Mouse (Mus musculus): Measurements from ENCODE around the gene Agtr2. TPM values are rescaled to one million over a fixed set of nuclear protein-coding genes. Genes with fewer than 3 reads are reported as not detected.
"Not testable (repeated sequence)": the region's sequence is repeated elsewhere in the genome, so short reads cannot be mapped to it uniquely, and the experiment has no call there.

Gene Agtr2
- not detected in 2 replicates for polyA plus RNA-seq (2012)

DNA sequence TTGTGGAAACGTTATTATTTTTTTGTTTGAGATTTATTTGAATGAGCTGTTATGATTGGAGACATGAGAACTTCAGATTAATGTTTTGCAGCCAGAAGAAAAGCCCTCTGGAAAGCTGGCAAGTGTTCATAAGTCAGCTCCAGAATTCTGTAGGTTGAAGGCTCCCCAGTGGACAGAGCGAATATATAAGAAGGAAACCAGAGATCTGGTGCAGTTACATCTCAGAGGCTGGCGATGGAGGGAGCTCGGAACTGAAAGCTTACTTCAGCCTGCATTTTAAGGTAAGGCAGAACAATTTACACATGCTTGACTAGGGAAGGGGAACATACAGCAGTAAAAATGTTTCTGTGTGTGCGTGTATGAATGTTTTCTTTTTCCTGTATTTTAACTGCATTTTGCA is at the start of gene Agtr2:
Agtr2 (plus strand) TSS at position 131 of the 400 bp plus-strand sequence.
- Histone ChIP-seq H3K9me3 (ENCODE audit: control insufficient read depth, low read length) (no peaks in the 10 kb centered on the region), H3K27me3 (ENCODE audit: control insufficient read depth) (no peaks in the 10 kb centered on the region), H3K36me3 (ENCODE audit: control insufficient read depth) (no peaks in the 10 kb centered on the region), H3K4me1 (ENCODE audit: control insufficient read depth) (no peaks in the 10 kb centered on the region), H3K4me3 (replicated peaks) (no peak within 1 kb of the TSS)
- TF ChIP-seq GATA1 (IDR thresholded peaks at IDR 0.05; ENCODE audit: low read length) = no peak

DNA sequence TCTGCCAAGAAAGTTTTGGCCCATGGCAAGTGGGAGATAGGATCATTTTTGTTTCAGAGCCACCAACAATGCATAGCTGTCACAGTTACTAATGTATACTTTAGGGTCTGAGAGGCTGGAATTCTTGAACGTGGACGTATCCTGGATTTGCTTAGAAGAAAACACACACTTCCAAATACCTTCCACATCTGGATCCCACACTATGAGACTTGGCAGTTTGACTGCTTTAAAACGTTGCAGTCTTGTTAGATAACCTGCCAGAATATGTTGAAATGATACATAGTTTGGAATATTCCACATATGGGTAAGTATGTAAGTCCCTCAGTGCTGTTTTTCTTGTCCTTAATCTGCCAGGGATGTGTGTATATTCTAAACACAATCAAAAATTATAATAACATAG is 31.8 kb upstream of the Agtr2 start:
- H3K27me3 ChIP-seq (ENCODE audit: control insufficient read depth) = no peaks in the 10 kb centered on the region

DNA sequence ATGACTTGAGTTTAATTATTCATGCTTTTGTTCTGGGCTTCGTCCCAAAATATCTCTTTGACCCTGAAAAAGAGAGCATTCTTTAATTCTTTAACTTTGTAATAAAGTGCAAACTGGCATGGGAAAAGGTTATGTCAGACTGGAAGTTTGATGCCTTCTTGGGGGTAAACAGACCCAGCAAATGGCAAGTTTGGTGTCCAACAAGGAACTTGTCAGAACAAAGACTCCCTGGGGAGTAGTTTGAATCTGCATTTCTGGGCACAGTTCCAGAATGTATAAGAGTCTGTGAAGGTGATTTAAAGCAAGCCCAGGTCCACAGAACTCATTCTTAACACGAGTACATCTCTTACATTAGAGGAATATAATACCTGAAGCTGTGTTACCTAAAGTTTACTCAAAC is 3.8 kb downstream of the Agtr2 start:
- Histone ChIP-seq H3K4me1 (ENCODE audit: control insufficient read depth) (no peaks in the 10 kb centered on the region), H3K27me3 (ENCODE audit: control insufficient read depth) (no peaks in the 10 kb centered on the region), H3K9me3 (ENCODE audit: control insufficient read depth, low read length) (no peaks in the 10 kb centered on the region), H3K36me3 (ENCODE audit: control insufficient read depth) (no peaks in the 10 kb centered on the region), H3K4me3 (replicated peaks) (no peak overlapping the region)
- TF ChIP-seq GATA1 (IDR thresholded peaks at IDR 0.05; ENCODE audit: low read length) = no peak
- TF ChIP-seq TAL1 (IDR thresholded peaks at IDR 0.05; ENCODE audit: low read length) = no peak

More for the DNA sequence above, 31.8 kb upstream of the Agtr2 start:
- no peak overlapping the region for H3K4me3 ChIP-seq (replicated peaks)
- no peaks in the 10 kb centered on the region for H3K36me3 ChIP-seq (ENCODE audit: control insufficient read depth)
- H3K9me3 ChIP-seq (ENCODE audit: control insufficient read depth, low read length) = no peaks in the 10 kb centered on the region
- no peak for TF ChIP-seq TAL1 (IDR thresholded peaks at IDR 0.05; ENCODE audit: low read length)
- TF ChIP-seq GATA1 (IDR thresholded peaks at IDR 0.05; ENCODE audit: low read length) = no peak
- H3K4me1 ChIP-seq (ENCODE audit: control insufficient read depth) = no peaks in the 10 kb centered on the region

DNA sequence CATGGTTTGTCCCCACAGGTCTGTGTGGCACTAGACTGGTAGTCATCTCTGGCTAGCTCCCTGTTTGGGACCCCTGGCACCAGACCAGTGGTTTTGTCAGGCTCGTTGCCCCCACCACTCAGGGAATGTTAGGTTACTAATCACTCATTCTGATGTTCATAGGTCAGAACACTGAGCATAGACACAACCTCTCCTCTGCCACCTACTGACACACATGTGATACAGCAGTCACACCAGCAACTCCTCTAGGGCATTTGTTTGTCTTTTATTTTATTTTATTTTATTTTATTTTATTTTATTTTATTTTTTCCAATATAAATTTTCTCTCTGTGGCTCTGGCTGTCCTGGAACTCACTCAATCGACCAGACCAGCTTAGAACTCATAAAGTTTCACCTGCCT is 15.9 kb downstream of the Agtr2 start:
- Histone ChIP-seq H3K4me1 (ENCODE audit: control insufficient read depth) (no peaks in the 10 kb centered on the region), H3K4me3 (replicated peaks) (no peak overlapping the region), H3K9me3 (ENCODE audit: control insufficient read depth, low read length) (peaks cover 5% of the 10 kb centered on the region; the same call in 1 of the 2 replicates), H3K27me3 (ENCODE audit: control insufficient read depth) (no peaks in the 10 kb centered on the region), H3K36me3 (ENCODE audit: control insufficient read depth) (no peaks in the 10 kb centered on the region)
- TF ChIP-seq TAL1 (IDR thresholded peaks at IDR 0.05; ENCODE audit: low read length) = no peak
- TF ChIP-seq GATA1 (IDR thresholded peaks at IDR 0.05; ENCODE audit: low read length) = no peak

DNA sequence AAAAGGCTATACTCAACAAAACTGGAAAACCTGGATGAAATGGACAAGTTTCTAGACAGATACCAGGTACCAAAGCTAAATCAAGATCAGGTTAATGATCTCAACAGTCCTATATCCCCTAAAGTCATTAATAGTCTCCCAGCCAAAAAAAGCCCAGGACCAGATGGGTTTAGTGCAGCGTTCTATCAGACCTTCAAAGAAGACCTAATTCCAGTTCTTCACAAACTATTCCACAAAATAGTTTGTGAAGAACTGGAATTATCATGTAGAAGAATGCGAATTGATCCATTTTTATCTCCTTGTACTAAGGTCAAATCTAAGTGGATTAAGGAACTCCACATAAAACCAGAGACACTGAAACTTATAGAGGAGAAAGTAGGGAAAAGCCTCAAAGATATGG is 23.0 kb downstream of the Agtr2 start:
- not testable (repeated sequence) for H3K36me3 ChIP-seq (ENCODE audit: control insufficient read depth); H3K9me3 ChIP-seq (ENCODE audit: control insufficient read depth, low read length); H3K4me1 ChIP-seq (ENCODE audit: control insufficient read depth); H3K27me3 ChIP-seq (ENCODE audit: control insufficient read depth); H3K4me3 ChIP-seq (replicated peaks)

DNA sequence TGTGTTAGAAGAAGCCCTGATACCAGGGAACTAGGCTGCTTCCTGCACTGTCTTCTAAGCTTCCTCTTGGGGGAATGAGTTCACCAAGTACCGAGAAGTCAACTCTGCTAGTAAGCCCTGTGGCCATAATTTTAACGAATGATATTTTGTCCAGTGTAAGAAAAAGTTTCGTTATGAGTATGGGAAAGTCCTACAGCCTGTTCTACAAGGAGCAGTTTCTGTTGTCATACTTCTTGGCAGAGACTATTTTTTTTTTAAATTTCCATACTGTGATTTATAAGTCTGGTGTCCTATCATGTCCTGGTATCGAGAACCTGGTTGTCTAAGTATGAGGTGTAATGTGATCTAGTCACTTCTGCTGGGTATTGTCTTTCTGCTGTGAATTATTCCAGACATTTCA is 38.2 kb downstream of the Agtr2 start:
- H3K4me3 ChIP-seq (replicated peaks) = no peak overlapping the region
- H3K9me3 ChIP-seq (ENCODE audit: control insufficient read depth, low read length) = no peaks in the 10 kb centered on the region
- TF ChIP-seq GATA1 (IDR thresholded peaks at IDR 0.05; ENCODE audit: low read length) (no peak), TAL1 (IDR thresholded peaks at IDR 0.05; ENCODE audit: low read length) (no peak)
- H3K27me3 ChIP-seq (ENCODE audit: control insufficient read depth) = no peaks in the 10 kb centered on the region
- no peaks in the 10 kb centered on the region for H3K4me1 ChIP-seq (ENCODE audit: control insufficient read depth)
- no peaks in the 10 kb centered on the region for H3K36me3 ChIP-seq (ENCODE audit: control insufficient read depth)

Other genes starting within 250 kb of the Agtr2 start
- gene Slc6a14, start 230.4 kb downstream of the Agtr2 start, polyA plus RNA-seq (2012) = not detected in 2 replicates

Measured in erythroblast, embryonic 14.5 days (primary cell).